Mouse (Mus musculus) hindbrain, embryonic 10.5 days (tissue): ENCODE measurements around the gene Ccl11. TPM values are rescaled to one million over a fixed set of nuclear protein-coding genes. Genes with fewer than 3 reads are reported as not detected.

Source experiments
- DNase-seq: peaks from one replicate; pipeline ENCODE4 v3.0.0-alpha.2; 2017; ENCODE audit warnings: low spot score
- H3K27ac ChIP-seq: fragments of 300-500 bp; sonication (generic); 2 replicates; pipeline ENCODE4 v1.5.1; 2016; ENCODE audit warnings: mild to moderate bottlenecking, moderate library complexity
- H3K27me3 ChIP-seq: fragments of 300-500 bp; sonication (generic); 2 replicates; pipeline ENCODE4 v1.6.1; 2016; ENCODE audit warnings: mild to moderate bottlenecking; ENCODE audit not compliant: poor library complexity, insufficient read depth, severe bottlenecking
- H3K36me3 ChIP-seq: fragments of 300-500 bp; sonication (generic); 2 replicates; pipeline ENCODE4 v1.6.1; 2016; ENCODE audit warnings: mild to moderate bottlenecking, moderate library complexity
- H3K4me1 ChIP-seq: fragments of 300-500 bp; sonication (generic); replicated peaks from 2 replicates; pipeline ENCODE4 v1.6.1; 2016; ENCODE audit warnings: mild to moderate bottlenecking
- H3K4me3 ChIP-seq: fragments of 300-500 bp; sonication (generic); 2 replicates; pipeline ENCODE4 v1.5.1; 2016; ENCODE audit warnings: mild to moderate bottlenecking, moderate library complexity
- H3K9me3 ChIP-seq: fragments of 300-500 bp; sonication (generic); 2 replicates; pipeline ENCODE4 v1.6.1; 2016; ENCODE audit warnings: mild to moderate bottlenecking, moderate library complexity
- WGBS: fragments of 180-500 bp; shearing (Covaris S2); methylation state at CpG from one replicate; pipeline ENCODE4 v1.1.7; 2016; 5-methylcytosine and 5-hydroxymethylcytosine counted together
- polyA plus RNA-seq: library from polyadenylated mRNA; unstranded; fragments of >200 nt; fragmentation: Nextera tagmentation; extraction: Ambion mirVana; gene quantifications from 2 replicates; pipeline ENCODE4 v1.2.1, GENCODE M21; 2016

Ccl11 gene
- polyA plus RNA-seq, 1 experiment from 2014 or later: not detected

DNA sequence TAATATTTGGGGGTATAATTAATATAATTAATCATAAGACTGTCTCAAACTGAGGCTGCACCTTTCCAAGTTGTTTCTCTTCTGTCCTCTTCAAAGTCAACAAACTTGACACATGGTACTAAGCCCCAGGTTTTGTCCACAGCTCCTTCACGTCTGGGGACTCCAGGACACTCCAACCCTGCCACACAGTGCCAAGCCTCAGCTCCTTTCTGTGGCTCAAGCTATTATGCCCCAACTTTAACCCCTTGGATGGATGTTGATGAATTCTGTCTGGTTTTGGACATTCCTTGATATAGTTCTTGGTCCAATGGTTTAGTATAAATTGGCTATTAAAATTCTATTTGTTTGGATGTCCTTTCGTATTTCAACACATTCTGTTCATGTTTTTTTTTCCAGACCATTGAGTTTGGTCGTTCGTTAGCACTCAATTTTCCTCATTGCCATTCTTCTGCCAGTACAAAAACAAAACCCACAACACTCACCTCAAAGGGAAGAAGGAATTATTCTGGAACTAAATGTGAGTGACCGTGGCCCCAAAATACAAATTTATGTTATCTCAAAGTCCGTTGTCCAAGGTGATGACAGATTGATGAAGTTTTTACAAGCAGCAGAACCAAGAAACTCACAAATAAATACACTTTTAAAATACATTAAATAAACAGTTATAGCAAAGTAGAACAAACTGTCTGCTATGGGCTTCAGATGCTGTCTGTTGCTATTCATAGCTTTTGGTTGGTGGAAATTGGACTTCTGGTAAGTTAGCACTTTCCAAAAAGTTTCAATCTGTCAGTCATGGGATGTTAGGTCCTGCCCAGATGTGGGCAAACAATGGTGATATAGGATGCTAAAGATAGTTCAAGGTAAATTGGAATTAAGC, 53.0 kb downstream of the Ccl11 start:
- Histone ChIP-seq H3K4me3 (no peak overlapping the region), H3K9me3 (no peaks in the 10 kb centered on the region), H3K27me3 (no peaks in the 10 kb centered on the region), H3K36me3 (no peaks in the 10 kb centered on the region), H3K4me1 (no peaks in the 10 kb centered on the region), H3K27ac (no peak overlapping the region)
- 75% methylated on average over 6 of the region's 6 CpGs for WGBS
- no peak for DNase-seq

Other genes starting within 250 kb of the Ccl11 start
- 0.12 and 0.15 TPM in 2 replicates for gene 5530401A14Rik, start 197.2 kb upstream of the Ccl11 start, polyA plus RNA-seq
- 1.6 and 2.6 TPM in 2 replicates for gene Asic2, start 89.4 kb upstream of the Ccl11 start, polyA plus RNA-seq
- gene Ccl2, start 22.3 kb upstream of the Ccl11 start, polyA plus RNA-seq: 0.80 and 1.0 TPM in 2 replicates
- gene Gm17268, start 19.3 kb upstream of the Ccl11 start, polyA plus RNA-seq: not detected in 2 replicates
- 0.21 TPM in 1 of 2 replicates, not detected in the other for gene Ccl7, start 12.1 kb upstream of the Ccl11 start, polyA plus RNA-seq
- 0.56 and 1.3 TPM in 2 replicates for gene Ccl12, start 44.0 kb downstream of the Ccl11 start, polyA plus RNA-seq
- gene Ccl8, start 57.4 kb downstream of the Ccl11 start, polyA plus RNA-seq: not detected in 2 replicates
- gene Ccl1, start 247.9 kb downstream of the Ccl11 start, polyA plus RNA-seq: not detected in 2 replicates